Mouse (Mus musculus) heart, adult 8-10 months (tissue): Measurements from ENCODE around the gene Col16a1. TPM values are rescaled to one million over a fixed set of nuclear protein-coding genes. Genes with fewer than 3 reads are reported as not detected.

ENCODE experiments used
- DNase-seq: peaks from one replicate; pipeline ENCODE4 v3.0.0; 2022; ENCODE audit warnings: low spot score
- total RNA-seq, 4 experiments: library from RNA; stranded (reverse); gene quantifications; 2 replicates each; pipeline ENCODE4 v1.2.4; 2022

Col16a1 gene
- total RNA-seq = 1 to 10 TPM; 3.6 to 8.0 (median 4.8) TPM

GRCm38 (mm10) chr4:130047331-130048202 lies at the start of gene Col16a1:
Gene Col16a1 (plus strand): TSS chr4:130047840.
- DNase-seq = peak; percentile 90

- DNase-seq = no peak
These were observed 49.5 kb upstream of the Col16a1 start for GRCm38 (mm10) chr4:129998124-129998523.

GRCm38 (mm10) chr4:130001710-130002109 lies 45.9 kb upstream of the Col16a1 start:
- DNase-seq = no peak

- DNase-seq = no peak
These were observed 45.5 kb upstream of the Col16a1 start for GRCm38 (mm10) chr4:130002157-130002556.

GRCm38 (mm10) chr4:130005593-130005992 lies 42.0 kb upstream of the Col16a1 start:
- no peak for DNase-seq

GRCm38 (mm10) chr4:130006533-130006932 lies 41.1 kb upstream of the Col16a1 start:
- DNase-seq = no peak

GRCm38 (mm10) chr4:130009043-130009442 lies 38.6 kb upstream of the Col16a1 start:
- DNase-seq = no peak

GRCm38 (mm10) chr4:130010723-130011122 lies 36.9 kb upstream of the Col16a1 start:
- DNase-seq = no peak

- no peak for DNase-seq
These were observed 35.4 kb upstream of the Col16a1 start for GRCm38 (mm10) chr4:130012234-130012633.

GRCm38 (mm10) chr4:130013111-130013510 lies 34.5 kb upstream of the Col16a1 start:
- no peak for DNase-seq

- DNase-seq = no peak
These were observed 31.6 kb upstream of the Col16a1 start for GRCm38 (mm10) chr4:130016010-130016409.

GRCm38 (mm10) chr4:130017036-130017674 lies 30.5 kb upstream of the Col16a1 start:
- DNase-seq = no peak

GRCm38 (mm10) chr4:130022952-130023351 lies 24.7 kb upstream of the Col16a1 start:
- DNase-seq = no peak

GRCm38 (mm10) chr4:130023511-130024231 lies 24.0 kb upstream of the Col16a1 start:
- DNase-seq = no peak

- no peak for DNase-seq
These were observed 22.1 kb upstream of the Col16a1 start for GRCm38 (mm10) chr4:130025544-130025943.

- DNase-seq = no peak
These were observed 16.5 kb upstream of the Col16a1 start for GRCm38 (mm10) chr4:130031146-130031545.

GRCm38 (mm10) chr4:130033496-130033895 lies 14.1 kb upstream of the Col16a1 start:
- no peak for DNase-seq

GRCm38 (mm10) chr4:130036112-130036511 lies 11.5 kb upstream of the Col16a1 start:
- peak; percentile 19 for DNase-seq

- peak; percentile 64 for DNase-seq
These were observed 10.9 kb upstream of the Col16a1 start for GRCm38 (mm10) chr4:130036573-130037401.

GRCm38 (mm10) chr4:130039351-130039750 lies 8.3 kb upstream of the Col16a1 start:
- DNase-seq = no peak

- no peak for DNase-seq
These were observed 6.6 kb upstream of the Col16a1 start for GRCm38 (mm10) chr4:130041076-130041475.
